Mouse (Mus musculus): Measurements from ENCODE around the gene Mob3c. TPM values are rescaled to one million over a fixed set of nuclear protein-coding genes. Genes with fewer than 3 reads are reported as not detected.

Gene Mob3c
- polyA plus RNA-seq, 1 experiment = 7.2 TPM

- no peaks in the 10 kb centered on the region for H3K4me1 ChIP-seq (ENCODE audit: control insufficient read depth, insufficient read depth, low read length)
- H3K27ac ChIP-seq (ENCODE audit: insufficient read depth, low read length) = no peak overlapping the region
- TF ChIP-seq CTCF (IDR thresholded peaks at IDR 0.05; ENCODE audit: borderline replicate concordance, insufficient read depth, low read length) = no peak
- TF ChIP-seq POLR2A (IDR thresholded peaks at IDR 0.05; ENCODE audit: low read depth, low read length) = no peak
- H3K4me3 ChIP-seq (ENCODE audit: insufficient read depth, low read length) = no peak overlapping the region
Measured at GRCm38 (mm10) chr4:115863880-115864279, 36.0 kb downstream of the Mob3c start.

GRCm38 (mm10) chr4:115869512-115870210, 41.8 kb downstream of the Mob3c start:
- TF ChIP-seq CTCF (IDR thresholded peaks at IDR 0.05; ENCODE audit: borderline replicate concordance, insufficient read depth, low read length) (no peak), POLR2A (IDR thresholded peaks at IDR 0.05; ENCODE audit: low read depth, low read length) (no peak)
- H3K4me1 ChIP-seq (ENCODE audit: control insufficient read depth, insufficient read depth, low read length) = no peaks in the 10 kb centered on the region
- H3K4me3 ChIP-seq (ENCODE audit: insufficient read depth, low read length) = no peak overlapping the region
- no peak overlapping the region for H3K27ac ChIP-seq (ENCODE audit: insufficient read depth, low read length)

GRCm38 (mm10) chr4:115873231-115873630, 45.3 kb downstream of the Mob3c start:
- no peak overlapping the region for H3K4me3 ChIP-seq (ENCODE audit: insufficient read depth, low read length)
- no peak overlapping the region for H3K27ac ChIP-seq (ENCODE audit: insufficient read depth, low read length)
- TF ChIP-seq POLR2A (IDR thresholded peaks at IDR 0.05; ENCODE audit: low read depth, low read length) (no peak), CTCF (IDR thresholded peaks at IDR 0.05; ENCODE audit: borderline replicate concordance, insufficient read depth, low read length) (no peak)
- H3K4me1 ChIP-seq (ENCODE audit: control insufficient read depth, insufficient read depth, low read length) = no peaks in the 10 kb centered on the region

GRCm38 (mm10) chr4:115878216-115878678, 50.4 kb downstream of the Mob3c start:
- Histone ChIP-seq H3K4me1 (ENCODE audit: control insufficient read depth, insufficient read depth, low read length) (no peaks in the 10 kb centered on the region), H3K27ac (ENCODE audit: insufficient read depth, low read length) (no peak overlapping the region), H3K4me3 (ENCODE audit: insufficient read depth, low read length) (no peak overlapping the region)
- TF ChIP-seq CTCF (IDR thresholded peaks at IDR 0.05; ENCODE audit: borderline replicate concordance, insufficient read depth, low read length) (no peak), POLR2A (IDR thresholded peaks at IDR 0.05; ENCODE audit: low read depth, low read length) (no peak)

GRCm38 (mm10) chr4:115878828-115879227, 50.9 kb downstream of the Mob3c start:
- Histone ChIP-seq H3K4me3 (ENCODE audit: insufficient read depth, low read length) (no peak overlapping the region), H3K27ac (ENCODE audit: insufficient read depth, low read length) (no peak overlapping the region), H3K4me1 (ENCODE audit: control insufficient read depth, insufficient read depth, low read length) (no peaks in the 10 kb centered on the region)
- no peak for TF ChIP-seq CTCF (IDR thresholded peaks at IDR 0.05; ENCODE audit: borderline replicate concordance, insufficient read depth, low read length)
- TF ChIP-seq POLR2A (IDR thresholded peaks at IDR 0.05; ENCODE audit: low read depth, low read length) = no peak

- H3K4me1 ChIP-seq (ENCODE audit: control insufficient read depth, insufficient read depth, low read length) = no peaks in the 10 kb centered on the region
- TF ChIP-seq POLR2A (IDR thresholded peaks at IDR 0.05; ENCODE audit: low read depth, low read length) (no peak), CTCF (IDR thresholded peaks at IDR 0.05; ENCODE audit: borderline replicate concordance, insufficient read depth, low read length) (no peak)
Measured at GRCm38 (mm10) chr4:115881183-115881582, 53.3 kb downstream of the Mob3c start.

GRCm38 (mm10) chr4:115882195-115882594, 54.3 kb downstream of the Mob3c start:
- H3K27ac ChIP-seq (ENCODE audit: insufficient read depth, low read length) = no peak overlapping the region
- H3K4me3 ChIP-seq (ENCODE audit: insufficient read depth, low read length) = no peak overlapping the region
- TF ChIP-seq POLR2A (IDR thresholded peaks at IDR 0.05; ENCODE audit: low read depth, low read length) (no peak), CTCF (IDR thresholded peaks at IDR 0.05; ENCODE audit: borderline replicate concordance, insufficient read depth, low read length) (no peak)
- H3K4me1 ChIP-seq (ENCODE audit: control insufficient read depth, insufficient read depth, low read length) = no peaks in the 10 kb centered on the region

More at GRCm38 (mm10) chr4:115881183-115881582, 53.3 kb downstream of the Mob3c start:
- no peak overlapping the region for H3K4me3 ChIP-seq (ENCODE audit: insufficient read depth, low read length)
- H3K27ac ChIP-seq (ENCODE audit: insufficient read depth, low read length) = no peak overlapping the region

- H3K4me3 ChIP-seq (ENCODE audit: insufficient read depth, low read length) = no peak within 1 kb of the TSS
- H3K27ac ChIP-seq (ENCODE audit: insufficient read depth, low read length) = no peak within 1 kb of the TSS
- no peaks in the 10 kb centered on the region for H3K4me1 ChIP-seq (ENCODE audit: control insufficient read depth, insufficient read depth, low read length)
- TF ChIP-seq CTCF (IDR thresholded peaks at IDR 0.05; ENCODE audit: borderline replicate concordance, insufficient read depth, low read length) (no peak), POLR2A (IDR thresholded peaks at IDR 0.05; ENCODE audit: low read depth, low read length) (no peak)
Measured at GRCm38 (mm10) chr4:115884022-115884421, 56.1 kb downstream of the Mob3c start, which contains the start of gene Kncn. Kncn (plus strand) TSS chr4:115884400.

Other genes with a start within 250 kb of the Mob3c start
- gene Cyp4a32, start 227.1 kb upstream of the Mob3c start, polyA plus RNA-seq (2011; ENCODE audit: insufficient read length, low read depth, missing spikeins) = not detected in 2 replicates
- 0.32 TPM in 1 of 2 replicates, not detected in the other for gene Cyp4b1, start 180.4 kb upstream of the Mob3c start, polyA plus RNA-seq (2011; ENCODE audit: insufficient read length, low read depth, missing spikeins)
- 36.7 and 39.3 TPM in 2 replicates for gene Efcab14, start 90.3 kb upstream of the Mob3c start, polyA plus RNA-seq (2011; ENCODE audit: insufficient read length, low read depth, missing spikeins)
- not detected in 2 replicates for gene Tex38, start 47.1 kb upstream of the Mob3c start, polyA plus RNA-seq (2011; ENCODE audit: insufficient read length, low read depth, missing spikeins)
- 29.2 and 31.5 TPM in 2 replicates for gene Atpaf1, start 43.3 kb upstream of the Mob3c start, polyA plus RNA-seq (2011; ENCODE audit: insufficient read length, low read depth, missing spikeins)
- 23.5 and 30.9 TPM in 2 replicates for gene Mknk1, start 11.1 kb downstream of the Mob3c start, polyA plus RNA-seq (2011; ENCODE audit: insufficient read length, low read depth, missing spikeins)
- gene Kncn, start 56.3 kb downstream of the Mob3c start, polyA plus RNA-seq (2011; ENCODE audit: insufficient read length, low read depth, missing spikeins) = not detected in 2 replicates
- gene 6430628N08Rik, start 62.6 kb downstream of the Mob3c start, polyA plus RNA-seq (2011; ENCODE audit: insufficient read length, low read depth, missing spikeins) = not detected in 2 replicates
- gene Dmbx1, start 111.8 kb downstream of the Mob3c start, polyA plus RNA-seq (2011; ENCODE audit: insufficient read length, low read depth, missing spikeins) = not detected in 2 replicates
- not detected in 2 replicates for gene Faah, start 189.8 kb downstream of the Mob3c start, polyA plus RNA-seq (2011; ENCODE audit: insufficient read length, low read depth, missing spikeins)
- 13.0 and 17.6 TPM in 2 replicates for gene Nsun4, start 225.8 kb downstream of the Mob3c start, polyA plus RNA-seq (2011; ENCODE audit: insufficient read length, low read depth, missing spikeins)
- 360 and 404 TPM in 2 replicates for gene Uqcrh, start 247.0 kb downstream of the Mob3c start, polyA plus RNA-seq (2011; ENCODE audit: insufficient read length, low read depth, missing spikeins)
- 71.6 and 81.9 TPM in 2 replicates for gene Lrrc41, start 247.2 kb downstream of the Mob3c start, polyA plus RNA-seq (2011; ENCODE audit: insufficient read length, low read depth, missing spikeins)